Mouse (Mus musculus) hindbrain, embryonic 11.5 days (tissue): Measurements from ENCODE around the gene Stxbp2. TPM values are rescaled to one million over a fixed set of nuclear protein-coding genes. Genes with fewer than 3 reads are reported as not detected.
A peak's percentile ranks its signal among the peaks of the same experiment; 100 is the strongest.

Source experiments
- ATAC-seq: fragments of 200-750 bp; cut with Nextera tagmentation; 2 replicates; pipeline ENCODE4 v1.8.0; 2017; ENCODE audit warnings: mild to moderate bottlenecking, moderate TSS enrichment, moderate library complexity; ENCODE audit not compliant: low FRiP score
- DNase-seq: peaks from one replicate; pipeline ENCODE4 v3.0.0-alpha.2; 2015; ENCODE audit warnings: low spot score
- H3K27ac ChIP-seq: fragments of 300-500 bp; sonication (generic); 2 replicates; pipeline ENCODE4 v1.5.1; 2014; ENCODE audit warnings: mild to moderate bottlenecking, low read depth, low read length
- H3K27me3 ChIP-seq: fragments of 300-500 bp; sonication (generic); 2 replicates; pipeline ENCODE4 v1.6.1; 2014; ENCODE audit warnings: mild to moderate bottlenecking, low read length, moderate library complexity, mixed read lengths; ENCODE audit not compliant: control insufficient read depth, insufficient read depth
- H3K36me3 ChIP-seq: fragments of 300-500 bp; sonication (generic); 2 replicates; pipeline ENCODE4 v1.6.1; 2014; ENCODE audit warnings: mild to moderate bottlenecking, low read length, moderate library complexity, mixed read lengths; ENCODE audit not compliant: control insufficient read depth, insufficient read depth
- H3K4me1 ChIP-seq: fragments of 300-500 bp; sonication (generic); replicated peaks from 2 replicates; pipeline ENCODE4 v1.6.1; 2014; ENCODE audit warnings: low read length, mixed read lengths; ENCODE audit not compliant: control insufficient read depth, insufficient read depth
- H3K4me2 ChIP-seq: fragments of 300-500 bp; sonication (generic); replicated peaks from 2 replicates; pipeline ENCODE4 v1.6.1; 2014; ENCODE audit warnings: mild to moderate bottlenecking, low read depth, low read length
- H3K4me3 ChIP-seq: fragments of 300-500 bp; sonication (generic); 2 replicates; pipeline ENCODE4 v1.5.1; 2014; ENCODE audit warnings: low read depth, low read length
- H3K9ac ChIP-seq: fragments of 300-500 bp; sonication (generic); 2 replicates; pipeline ENCODE4 v1.6.1; 2014; ENCODE audit warnings: low read depth, low read length
- H3K9me3 ChIP-seq: fragments of 300-500 bp; sonication (generic); 2 replicates; pipeline ENCODE4 v1.6.1; 2016; ENCODE audit warnings: low read length; ENCODE audit not compliant: control insufficient read depth
- WGBS: fragments of 180-500 bp; shearing (Covaris S2); extraction: QIAGEN DNeasy Blood & Tissue Kit; methylation state at CpG from one replicate; pipeline ENCODE4 v1.1.7; 2014; 5-methylcytosine and 5-hydroxymethylcytosine counted together
- polyA plus RNA-seq: library from polyadenylated mRNA; unstranded; fragments of >200 nt; fragmentation: Nextera tagmentation; extraction: Ambion mirVana; gene quantifications from 2 replicates; pipeline ENCODE4 v1.2.1, GENCODE M21; 2014

Stxbp2 gene
- polyA plus RNA-seq, 1 experiment from 2014 or later = 24.9 TPM

DNA sequence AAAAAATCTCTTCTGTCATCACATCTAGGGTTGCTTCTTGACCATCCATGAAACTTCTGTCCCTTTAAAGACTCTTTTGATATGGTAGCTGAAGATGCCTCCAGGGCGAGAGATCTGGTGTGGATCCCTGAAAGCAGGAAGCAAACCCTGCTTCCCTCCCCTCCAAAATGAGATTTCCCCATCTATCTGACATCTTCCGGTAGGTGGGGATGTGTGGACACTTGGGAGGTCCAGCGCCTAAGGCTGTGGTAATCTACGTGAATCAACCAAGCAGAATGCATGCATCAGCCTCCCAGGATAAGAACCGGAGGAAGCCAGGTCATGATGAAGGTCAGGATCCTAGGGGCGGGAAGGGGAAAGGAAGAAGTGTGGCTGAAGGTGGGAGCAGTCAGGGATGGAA, 34.8 kb downstream of the Stxbp2 start, which contains the start of gene Mcemp1:
Gene Mcemp1, plus strand, starts transcription at position 248 of the 400 bp plus-strand sequence.
- 78% methylated on average over 6 of the region's 6 CpGs for WGBS
- ATAC-seq (no peak), DNase-seq (no peak)
- Histone ChIP-seq H3K27me3 (no peaks in the 10 kb centered on the region), H3K4me2 (no peak within 1 kb of the TSS), H3K27ac (no peak within 1 kb of the TSS), H3K4me3 (no peak within 1 kb of the TSS), H3K36me3 (no peaks in the 10 kb centered on the region), H3K9ac (no peak within 1 kb of the TSS), H3K4me1 (no peaks in the 10 kb centered on the region), H3K9me3 (no peaks in the 10 kb centered on the region)

DNA sequence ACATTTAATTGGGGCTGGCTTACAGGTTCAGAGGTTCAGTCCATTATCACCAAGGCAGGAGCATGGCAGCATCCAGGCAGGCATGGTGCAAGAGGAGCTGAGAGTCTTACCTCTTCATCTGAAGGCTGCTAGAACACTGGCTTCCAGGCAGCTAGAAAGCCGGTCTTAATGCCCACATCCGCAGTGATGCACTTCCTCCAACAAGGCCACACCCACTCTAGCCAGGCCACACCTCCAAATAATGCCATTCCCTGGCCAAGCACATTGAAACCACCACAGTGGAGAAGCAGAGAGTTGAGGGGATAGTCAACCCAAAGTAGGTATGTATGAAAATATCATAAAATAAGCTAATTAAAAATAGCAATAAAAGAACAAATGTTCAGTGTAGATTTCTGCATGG, 39.6 kb downstream of the Stxbp2 start:
- WGBS = 84% methylated on average over 2 of the region's 2 CpGs

GRCm38 (mm10) chr8:3671980-3672491, 41.3 kb downstream of the Stxbp2 start, which contains the start of gene Fcor:
Fcor (minus strand) TSS chr8:3672362.
- peak within 1 kb of the TSS; percentile 74 for H3K9ac ChIP-seq
- peak within 1 kb of the TSS; percentile 27 for H3K27ac ChIP-seq
- no peaks in the 10 kb centered on the region for H3K36me3 ChIP-seq
- no peaks in the 10 kb centered on the region for H3K9me3 ChIP-seq
- peak within 1 kb of the TSS; percentile 46 for H3K4me3 ChIP-seq
- WGBS = under 1% methylated on average over 23 of the region's 23 CpGs
- ATAC-seq (peak; percentile 86), DNase-seq (peak; percentile 89)
- no peaks in the 10 kb centered on the region for H3K27me3 ChIP-seq
- H3K4me1 ChIP-seq = no peaks in the 10 kb centered on the region
- peak within 1 kb of the TSS; percentile 74 for H3K4me2 ChIP-seq

More for the DNA sequence above, 39.6 kb downstream of the Stxbp2 start:
- no peaks in the 10 kb centered on the region for H3K4me1 ChIP-seq
- H3K9ac ChIP-seq = no peak overlapping the region
- no peak overlapping the region for H3K4me3 ChIP-seq
- no peaks in the 10 kb centered on the region for H3K9me3 ChIP-seq
- H3K36me3 ChIP-seq = no peaks in the 10 kb centered on the region
- H3K4me2 ChIP-seq = no peak overlapping the region
- ATAC-seq = no peak
- H3K27me3 ChIP-seq = no peaks in the 10 kb centered on the region
- DNase-seq = no peak
- no peak overlapping the region for H3K27ac ChIP-seq

DNA sequence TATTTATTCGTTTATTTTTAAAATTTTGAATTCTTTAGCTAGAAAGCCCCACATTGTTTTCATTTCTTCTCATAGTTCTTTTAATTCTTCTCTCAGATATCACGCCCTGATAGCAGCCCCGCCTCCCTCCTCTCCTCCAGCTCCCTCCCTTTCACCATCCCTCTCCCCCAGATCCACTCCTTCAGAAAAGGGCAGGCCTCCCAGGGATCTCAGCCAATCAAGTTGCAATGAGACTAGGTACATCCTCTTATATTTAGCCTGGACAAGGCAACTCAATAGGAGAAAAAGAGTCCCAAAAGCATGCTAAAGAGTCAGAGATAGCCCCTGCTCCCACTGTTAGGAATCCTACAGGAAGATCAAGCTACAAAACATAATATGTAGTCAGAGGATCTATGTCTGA, 43.9 kb downstream of the Stxbp2 start:
- 59% methylated on average over 3 of the region's 3 CpGs for WGBS
- H3K27me3 ChIP-seq = no peaks in the 10 kb centered on the region
- H3K4me3 ChIP-seq = no peak overlapping the region
- no peak overlapping the region for H3K27ac ChIP-seq
- no peak overlapping the region for H3K9ac ChIP-seq
- DNase-seq (no peak), ATAC-seq (no peak)
- no peaks in the 10 kb centered on the region for H3K9me3 ChIP-seq
- 0 out of 2 replicates have a peak, but pooled peaks cover 4% of the 10 kb centered on the region for H3K36me3 ChIP-seq
- H3K4me1 ChIP-seq = no peaks in the 10 kb centered on the region
- no peak overlapping the region for H3K4me2 ChIP-seq

DNA sequence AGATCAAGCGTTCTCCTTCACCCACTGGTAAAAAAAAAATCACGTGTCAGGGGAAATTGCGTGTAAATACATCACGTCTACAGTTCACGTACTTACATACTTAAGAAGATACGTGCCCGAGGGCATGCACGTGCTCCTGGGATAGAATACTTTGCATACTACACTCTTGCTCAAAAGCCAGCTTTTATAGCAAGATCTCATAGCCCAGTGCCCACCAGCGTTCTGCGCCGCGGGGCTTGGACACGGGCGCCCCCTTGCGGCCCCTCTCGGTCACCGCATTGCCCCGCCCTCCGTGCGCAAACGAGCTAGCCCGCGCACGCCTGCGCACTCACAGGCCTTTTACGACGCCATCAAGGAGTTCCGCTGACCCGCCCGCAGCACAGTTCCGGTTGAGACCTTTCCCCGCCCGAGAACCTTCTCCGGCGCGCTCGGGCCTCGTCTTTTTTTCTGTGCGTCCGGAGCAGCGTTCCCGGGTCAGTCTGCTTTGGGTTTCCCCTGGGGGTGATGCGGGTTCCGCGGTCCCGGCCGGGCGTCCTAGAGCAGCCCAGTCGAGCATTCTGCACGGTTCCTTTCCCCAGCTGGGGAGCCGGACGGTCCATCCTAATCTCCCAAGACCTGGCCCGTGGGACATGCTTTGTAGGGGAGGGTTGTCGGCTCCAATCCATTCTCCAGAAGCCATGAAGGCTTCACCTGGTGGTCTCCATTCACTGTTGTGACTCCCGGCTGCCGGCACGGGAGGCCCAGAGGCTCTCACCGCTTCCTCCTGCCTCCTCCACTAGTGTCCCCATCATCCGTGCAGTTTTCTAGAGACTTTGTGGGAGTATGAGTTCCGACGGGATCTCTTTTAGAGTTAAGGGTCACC, 45.6 kb downstream of the Stxbp2 start, which contains the start of gene Trappc5:
Gene Trappc5, plus strand, starts transcription at position 169 of the 862 bp plus-strand sequence.
- peak within 1 kb of the TSS; percentile 85 for H3K9ac ChIP-seq
- H3K9me3 ChIP-seq = no peaks in the 10 kb centered on the region
- H3K36me3 ChIP-seq = 0 out of 2 replicates have a peak, but pooled peaks cover 6% of the 10 kb centered on the region
- peak within 1 kb of the TSS; percentile 84 for H3K4me2 ChIP-seq
- H3K4me1 ChIP-seq = no peaks in the 10 kb centered on the region
- peak; percentile 86 for ATAC-seq
- DNase-seq = peak; percentile 96
- H3K27ac ChIP-seq = peak within 1 kb of the TSS; percentile 84
- peak within 1 kb of the TSS; percentile 88 for H3K4me3 ChIP-seq
- no peaks in the 10 kb centered on the region for H3K27me3 ChIP-seq
- 2% methylated on average over 61 of the region's 61 CpGs for WGBS

GRCm38 (mm10) chr8:3676993-3677579, 46.3 kb downstream of the Stxbp2 start:
- H3K9me3 ChIP-seq = no peaks in the 10 kb centered on the region
- H3K4me3 ChIP-seq = peak overlapping the region; percentile 88
- WGBS = 8% methylated on average over 15 of the region's 15 CpGs
- H3K36me3 ChIP-seq = 0 out of 2 replicates have a peak, but pooled peaks cover 6% of the 10 kb centered on the region
- no peaks in the 10 kb centered on the region for H3K27me3 ChIP-seq
- H3K4me1 ChIP-seq = no peaks in the 10 kb centered on the region
- ATAC-seq (peak; percentile 1; the same call in 1 of the 2 replicates), DNase-seq (no peak)
- peak overlapping the region; percentile 85 for H3K9ac ChIP-seq
- H3K27ac ChIP-seq = peak overlapping the region; percentile 84
- H3K4me2 ChIP-seq = peak overlapping the region; percentile 84

DNA sequence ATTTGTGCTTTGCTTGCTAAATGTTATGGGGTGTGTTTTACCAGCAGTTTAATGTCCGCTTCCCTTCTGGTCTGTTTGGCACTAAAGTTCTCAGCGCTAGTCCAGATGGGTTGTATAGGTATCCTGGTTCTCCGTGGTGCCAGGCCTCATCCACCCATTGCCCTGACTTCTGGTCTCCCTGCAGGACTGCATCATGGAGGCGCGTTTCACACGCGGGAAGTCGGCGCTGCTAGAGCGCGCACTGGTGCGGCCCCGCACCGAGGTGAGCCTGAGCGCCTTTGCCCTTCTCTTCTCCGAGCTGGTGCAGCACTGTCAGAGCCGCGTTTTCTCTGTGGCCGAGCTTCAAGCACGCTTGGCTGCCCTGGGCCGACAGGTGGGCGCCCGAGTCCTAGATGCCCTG, 48.1 kb downstream of the Stxbp2 start:
- H3K4me3 ChIP-seq = no peak overlapping the region
- no peak overlapping the region for H3K27ac ChIP-seq
- DNase-seq (no peak), ATAC-seq (no peak)
- 96% methylated on average over 23 of the region's 23 CpGs for WGBS
- no peaks in the 10 kb centered on the region for H3K4me1 ChIP-seq
- no peaks in the 10 kb centered on the region for H3K9me3 ChIP-seq
- H3K36me3 ChIP-seq = 0 out of 2 replicates have a peak, but pooled peaks cover 6% of the 10 kb centered on the region
- no peaks in the 10 kb centered on the region for H3K27me3 ChIP-seq
- no peak overlapping the region for H3K9ac ChIP-seq
- no peak overlapping the region for H3K4me2 ChIP-seq

GRCm38 (mm10) chr8:3679236-3679635, 48.5 kb downstream of the Stxbp2 start:
- ATAC-seq (no peak), DNase-seq (no peak)
- Histone ChIP-seq H3K36me3 (0 out of 2 replicates have a peak, but pooled peaks cover 6% of the 10 kb centered on the region), H3K27ac (no peak overlapping the region), H3K4me3 (no peak overlapping the region), H3K9ac (no peak overlapping the region), H3K27me3 (no peaks in the 10 kb centered on the region), H3K4me2 (no peak overlapping the region), H3K9me3 (no peaks in the 10 kb centered on the region), H3K4me1 (no peaks in the 10 kb centered on the region)
- 97% methylated on average over 23 of the region's 23 CpGs for WGBS
